Mouse (Mus musculus) MEL (cell line): ENCODE results near the gene Tex44. TPM values are rescaled to one million over a fixed set of nuclear protein-coding genes. Genes with fewer than 3 reads are reported as not detected.

Experiments used
- DNase-seq: peaks from one replicate; pipeline ENCODE4 v3.0.0; 2011; ENCODE audit warnings: low read depth, low spot score
- H3K27ac ChIP-seq: 2 replicates; pipeline ENCODE4 v1.5.1; 2012; ENCODE audit warnings: low read depth, mild to moderate bottlenecking, control low read depth, low read length, moderate library complexity; ENCODE audit not compliant: control insufficient read depth
- H3K27me3 ChIP-seq, 2 experiments: fragments of 150-350 bp in 1 of 2; sonication (generic) in 1 of 2; 2 replicates each; pipeline ENCODE4 v1.6.1; 2012; ENCODE audit warnings: low read length in 2 of 2, mild to moderate bottlenecking in 2 of 2, improper control_type of control experiment in 1 of 2, moderate library complexity in 1 of 2; ENCODE audit not compliant: insufficient read depth in 2 of 2, control insufficient read depth in 1 of 2
- H3K36me3 ChIP-seq, 2 experiments: 2 replicates each; pipeline ENCODE4 v1.6.1; 2012 to 2014; ENCODE audit warnings: low read length in 2 of 2, improper control_type of control experiment in 1 of 2, inconsistent platforms in 1 of 2, mild to moderate bottlenecking in 1 of 2; ENCODE audit not compliant: insufficient read depth in 2 of 2, control insufficient read depth in 1 of 2
- H3K4me1 ChIP-seq, 2 experiments: fragments of 150-350 bp in 1 of 2; sonication (generic) in 1 of 2; 2 replicates each; pipeline ENCODE4 v1.6.1; 2012; ENCODE audit warnings: low read length in 2 of 2, improper control_type of control experiment in 1 of 2, mild to moderate bottlenecking in 1 of 2; ENCODE audit not compliant: insufficient read depth in 2 of 2, control insufficient read depth in 1 of 2
- H3K4me3 ChIP-seq, 2 experiments: fragments of 150-350 bp in 1 of 2; sonication (generic) in 1 of 2; 2 replicates each; pipeline ENCODE4 v1.5.1; 2012; ENCODE audit warnings: low read depth in 2 of 2, low read length in 2 of 2, mild to moderate bottlenecking in 2 of 2, moderate library complexity in 2 of 2, control low read depth in 1 of 2, improper control_type of control experiment in 1 of 2; ENCODE audit not compliant: control insufficient read depth in 1 of 2, insufficient read depth in 1 of 2
- H3K79me2 ChIP-seq: 2 replicates; pipeline ENCODE4 v1.6.1; 2012; ENCODE audit warnings: mild to moderate bottlenecking, low read length, moderate library complexity; ENCODE audit not compliant: control insufficient read depth, poor library complexity, insufficient read depth
- H3K9ac ChIP-seq: 2 replicates; pipeline ENCODE4 v1.6.1; 2012; ENCODE audit warnings: low read depth, mild to moderate bottlenecking, control low read depth, low read length, moderate library complexity; ENCODE audit not compliant: control insufficient read depth, poor library complexity, severe bottlenecking
- H3K9me3 ChIP-seq: fragments of 150-350 bp; sonication (generic); replicated peaks from 2 replicates; pipeline ENCODE4 v1.6.1; 2012; ENCODE audit warnings: mild to moderate bottlenecking, low read length, improper control_type of control experiment, moderate library complexity; ENCODE audit not compliant: insufficient read depth
- BHLHE40 ChIP-seq: IDR thresholded peaks from 2 replicates; pipeline ENCODE4 v1.6.1; 2012; ENCODE audit warnings: low read depth, mild to moderate bottlenecking, inconsistent platforms, low read length, improper control_type of control experiment, borderline replicate concordance
- CHD1 ChIP-seq: IDR thresholded peaks from 2 replicates; pipeline ENCODE4 v1.6.1; 2012; ENCODE audit warnings: low read depth, mild to moderate bottlenecking, inconsistent platforms, low read length, improper control_type of control experiment
- CHD2 ChIP-seq: IDR thresholded peaks from 2 replicates; pipeline ENCODE4 v1.6.1; 2011; ENCODE audit warnings: low read length, improper control_type of control experiment
- ELF1 ChIP-seq: IDR thresholded peaks from 2 replicates; pipeline ENCODE4 v1.6.1; 2014; ENCODE audit warnings: low read depth, mild to moderate bottlenecking, inconsistent platforms, low read length, improper control_type of control experiment, moderate library complexity
- EP300 ChIP-seq, 2 experiments: IDR thresholded peaks; 2 replicates each; pipeline ENCODE4 v1.6.1; 2011; ENCODE audit warnings: improper control_type of control experiment in 2 of 2, low read length in 2 of 2, low read depth in 1 of 2, mild to moderate bottlenecking in 1 of 2
- GABPA ChIP-seq: IDR thresholded peaks from 2 replicates; pipeline ENCODE4 v1.6.1; 2012; ENCODE audit warnings: low read depth, mild to moderate bottlenecking, inconsistent platforms, low read length, improper control_type of control experiment, moderate library complexity
- JUND ChIP-seq: IDR thresholded peaks from 2 replicates; pipeline ENCODE4 v1.6.1; 2011; ENCODE audit warnings: low read depth, mild to moderate bottlenecking, improper control_type of control experiment, low read length
- MYC ChIP-seq: IDR thresholded peaks from 2 replicates; pipeline ENCODE4 v1.6.1; 2011; ENCODE audit warnings: low read depth, mild to moderate bottlenecking, low read length, improper control_type of control experiment, moderate library complexity
- RCOR1 ChIP-seq: IDR thresholded peaks from 2 replicates; pipeline ENCODE4 v1.6.1; 2012; ENCODE audit warnings: low read depth, mild to moderate bottlenecking, inconsistent platforms, low read length, improper control_type of control experiment
- SIN3A ChIP-seq: IDR thresholded peaks from 2 replicates; pipeline ENCODE4 v1.6.1; 2012; ENCODE audit warnings: low read length, improper control_type of control experiment, inconsistent platforms
- SMC3 ChIP-seq: IDR thresholded peaks from 2 replicates; pipeline ENCODE4 v1.6.1; 2011; ENCODE audit warnings: low read depth, low read length, improper control_type of control experiment
- USF1 ChIP-seq: IDR thresholded peaks from 2 replicates; pipeline ENCODE4 v1.6.1; 2014; ENCODE audit warnings: low read depth, mild to moderate bottlenecking, inconsistent platforms, low read length, improper control_type of control experiment, moderate library complexity
- polyA plus RNA-seq, 2 experiments: library from polyadenylated mRNA; stranded (reverse) in 1 of 2; unstranded in 1 of 2; fragments of >175 nt in 1 of 2; fragments of >200 nt in 1 of 2; gene quantifications; 2 replicates each; pipeline versions ENCODE4 v1.2.1 to v1.2.4; 2012; ENCODE audit warnings: low replicate concordance in 2 of 2, low read depth in 1 of 2; ENCODE audit not compliant: insufficient read length in 2 of 2, insufficient read depth in 1 of 2, missing spikeins in 1 of 2
- total RNA-seq: library from RNA; depleted of rRNA; stranded (reverse); fragments of 300-350 nt; gene quantifications from 2 replicates; pipeline ENCODE4 v1.2.3, GENCODE M21; 2012; rRNA removed

Gene Tex44
- total and polyA plus RNA-seq, 3 experiments = not detected

- no peak for DNase-seq
- no peak overlapping the region for H3K4me3 ChIP-seq
- H3K9me3 ChIP-seq = no peaks in the 10 kb centered on the region
- no peaks in the 10 kb centered on the region for H3K27me3 ChIP-seq
- peaks cover 10 to 14% of the 10 kb centered on the region in 2 experiments for H3K4me1 ChIP-seq
- TF ChIP-seq USF1 (no peak), EP300 (IDR thresholded peaks at IDR 0.05; ENCODE audit: low read depth in 1 of 2, low read length in 2 of 2) (no peak), JUND (no peak), RCOR1 (no peak), BHLHE40 (no peak), CHD1 (no peak), GABPA (no peak), CHD2 (no peak), SIN3A (no peak), ELF1 (no peak), SMC3 (no peak), MYC (no peak)
- H3K36me3 ChIP-seq = peaks cover 0 to 5% of the 10 kb centered on the region in 2 experiments; a peak in 2 of 4 replicates
- H3K27ac ChIP-seq = peak overlapping the region; percentile 82; the same call in 1 of the 2 replicates
- H3K79me2 ChIP-seq = peaks cover 4% of the 10 kb centered on the region; the same call in 1 of the 2 replicates
- peak overlapping the region; percentile 86 for H3K9ac ChIP-seq
Measured at GRCm38 (mm10) chr1:86473109-86473760, 47.1 kb downstream of the Tex44 start.

Other genes starting within 250 kb of the Tex44 start
- not detected in 2 replicates for gene B3gnt7, start 123.5 kb upstream of the Tex44 start, total RNA-seq
- gene B3gnt7, start 123.5 kb upstream of the Tex44 start, polyA plus RNA-seq = under 1 TPM in 1 of 2 experiments, not detected in 1; 0.40 TPM
- gene Ncl, start 66.9 kb upstream of the Tex44 start, total RNA-seq = 370 and 422 TPM in 2 replicates
- 1,000 to 10,000 TPM in 1 of 2 experiments, 100 to 1,000 TPM in 1; 246 to 1,708 TPM for gene Ncl, start 66.9 kb upstream of the Tex44 start, polyA plus RNA-seq
- gene Nmur1, start 101 bp upstream of the Tex44 start, total RNA-seq = not detected in 2 replicates
- gene Nmur1, start 101 bp upstream of the Tex44 start, polyA plus RNA-seq = not detected
- gene Ptma, start 100.4 kb downstream of the Tex44 start, total RNA-seq = 3,309 and 3,407 TPM in 2 replicates
- gene Ptma, start 100.4 kb downstream of the Tex44 start, polyA plus RNA-seq = 1,000 to 10,000 TPM; 2,419 to 4,891 TPM
- 13.4 and 13.8 TPM in 2 replicates for gene Pde6d, start 156.3 kb downstream of the Tex44 start, total RNA-seq
- 10 to 100 TPM in 1 of 2 experiments, not detected in 1; 79.9 TPM for gene Pde6d, start 156.3 kb downstream of the Tex44 start, polyA plus RNA-seq
- 34.3 and 36.0 TPM in 2 replicates for gene Cops7b, start 156.6 kb downstream of the Tex44 start, total RNA-seq
- gene Cops7b, start 156.6 kb downstream of the Tex44 start, polyA plus RNA-seq = 10 to 100 TPM in 1 of 2 experiments, not detected in 1; 64.8 TPM
- gene Nppc, start 244.2 kb downstream of the Tex44 start, total RNA-seq = not detected in 2 replicates
- not detected for gene Nppc, start 244.2 kb downstream of the Tex44 start, polyA plus RNA-seq